Mouse (Mus musculus): ENCODE data around the gene Tmem158.

DNA sequence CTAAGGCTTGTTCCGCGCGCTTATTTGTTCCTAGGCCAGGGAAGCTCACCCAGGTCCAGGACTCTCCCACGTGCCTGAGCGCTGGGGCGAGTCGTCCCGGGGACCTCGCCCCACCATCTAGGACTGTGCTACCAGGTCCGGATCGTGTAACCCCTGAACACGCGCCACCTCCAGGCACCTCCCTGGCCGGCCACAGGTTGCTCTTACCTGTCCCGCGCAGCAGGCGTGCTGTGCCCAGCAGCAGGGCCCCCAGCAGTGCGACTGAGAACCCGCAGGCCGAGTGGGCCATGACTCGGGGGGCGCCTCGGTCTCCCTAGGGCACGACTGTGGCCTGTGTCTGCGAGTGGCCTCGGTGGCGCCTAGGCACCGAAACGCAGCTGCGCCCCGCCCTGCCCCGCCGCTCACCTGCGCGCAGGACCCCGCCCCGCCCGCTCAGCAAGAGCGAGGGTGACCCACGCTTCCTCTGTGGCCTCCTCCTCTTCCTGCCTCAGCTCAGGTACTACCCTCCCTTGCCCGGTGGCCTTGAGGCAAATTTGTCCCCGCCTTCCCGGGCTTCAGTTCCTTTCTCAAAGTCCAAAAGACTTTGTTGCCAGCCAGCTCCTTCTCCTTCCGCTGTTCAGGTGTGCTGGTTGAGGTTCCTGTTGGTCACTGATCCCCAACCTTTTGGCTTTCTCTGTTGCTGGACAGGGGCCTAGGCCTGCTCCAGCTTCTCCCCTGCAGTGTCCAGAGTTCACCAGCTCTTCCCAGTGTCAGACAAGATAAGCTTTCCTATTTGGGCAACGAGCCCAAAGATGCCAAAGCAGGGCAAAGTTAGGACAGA, 44.7 kb downstream of the Tmem158 start, which contains the start of gene Cdcp1:
- TF ChIP-seq CTCF (IDR thresholded peaks at IDR 0.05; ENCODE audit: borderline replicate concordance, extremely low read depth, insufficient read depth, insufficient read length): no peak
- no peak for TF ChIP-seq POLR2A (IDR thresholded peaks at IDR 0.05; ENCODE audit: borderline replicate concordance, extremely low read depth, insufficient read depth, insufficient read length, poor library complexity, severe bottlenecking)
